Mouse (Mus musculus) R1 (cell line): ENCODE measurements around the gene Zfp689.
"Not testable (repeated sequence)": the region's sequence is repeated elsewhere in the genome, so short reads cannot be mapped to it uniquely, and the experiment has no call there.

Source experiments
- DNase-seq: peaks from one replicate; pipeline ENCODE4 v3.0.0-alpha.2; 2018; ENCODE audit warnings: low read depth, low spot score

Zfp689 gene

DNA sequence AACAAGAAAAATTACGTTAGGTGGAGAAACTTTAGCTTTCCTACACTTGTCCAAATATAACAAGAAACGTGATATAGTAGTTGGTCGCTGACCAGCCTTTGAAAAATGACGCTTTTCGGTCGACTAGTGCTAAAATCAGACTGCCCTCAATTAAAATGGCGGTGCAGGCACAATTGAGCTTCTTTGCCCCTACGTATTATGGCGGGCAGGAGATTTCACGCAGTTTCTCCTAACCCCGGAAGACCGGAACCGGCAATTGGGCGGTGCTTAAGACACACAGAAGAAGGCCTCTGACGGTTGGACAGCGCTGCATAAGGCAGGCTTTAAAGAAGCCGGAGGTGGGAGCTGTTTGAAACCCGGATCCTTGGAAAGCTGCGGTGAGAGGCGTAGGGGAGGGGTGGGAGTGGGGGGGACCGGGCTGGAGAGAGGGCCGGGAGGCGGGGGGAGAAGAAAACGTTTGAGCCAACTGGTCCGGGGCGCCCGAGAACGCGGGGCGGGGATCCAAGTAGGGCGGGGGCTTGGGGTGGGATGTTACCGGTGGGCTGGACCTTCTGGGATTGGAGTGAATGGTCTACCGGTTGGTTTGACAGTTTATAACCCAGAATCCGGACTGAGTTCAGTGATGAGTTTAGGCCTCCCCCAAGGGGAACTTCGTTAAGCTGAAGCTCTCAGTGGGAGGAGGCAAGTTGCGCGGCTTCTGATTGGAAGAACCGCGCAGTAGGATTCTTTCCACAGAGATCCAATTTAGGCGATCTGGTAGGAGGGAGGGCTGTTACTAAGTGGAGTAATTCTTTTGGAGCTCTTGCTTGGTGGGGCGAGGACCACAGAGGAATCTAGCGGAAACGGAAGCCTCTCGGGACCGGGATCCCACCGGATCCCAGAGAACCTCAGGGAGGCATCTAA lies 22.0 kb upstream of the Zfp689 start:
- peak; percentile 99 for DNase-seq

GRCm38 (mm10) chr7:127470011-127470715 lies 21.2 kb upstream of the Zfp689 start:
- no peak for DNase-seq

DNA sequence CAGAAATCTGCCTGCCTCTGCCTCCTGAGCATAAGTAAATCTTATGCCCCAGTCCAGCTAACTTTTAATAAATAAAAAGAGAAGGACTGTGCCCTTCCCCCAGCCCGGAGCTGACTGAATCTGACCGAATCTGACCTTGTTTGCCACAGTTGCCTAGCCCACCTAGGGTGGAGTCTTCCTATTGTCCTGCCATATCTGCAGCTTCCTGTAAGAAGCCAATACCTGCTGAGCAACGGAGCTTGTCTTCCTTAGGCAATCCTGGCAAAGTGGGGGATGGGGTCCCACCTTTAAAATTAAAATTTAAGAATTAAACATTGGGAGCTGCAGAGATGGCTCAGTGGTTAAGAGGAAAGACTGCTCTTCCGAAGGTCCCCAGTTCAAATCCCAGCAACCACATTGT lies 17.6 kb upstream of the Zfp689 start:
- DNase-seq: peak; percentile 98

- peak; percentile 58 for DNase-seq
These were observed 16.7 kb upstream of the Zfp689 start for GRCm38 (mm10) chr7:127465670-127466069.

GRCm38 (mm10) chr7:127465191-127465590 lies 16.2 kb upstream of the Zfp689 start:
- peak; percentile 96 for DNase-seq

GRCm38 (mm10) chr7:127459311-127459710 lies 10.4 kb upstream of the Zfp689 start, which contains the start of gene Prr14:
Gene Prr14, plus strand, starts transcription at chr7:127459611.
- DNase-seq: not testable (repeated sequence)

- DNase-seq: peak; percentile 98
These were observed 9.6 kb upstream of the Zfp689 start for GRCm38 (mm10) chr7:127458371-127459122.

- DNase-seq: peak; percentile 90
These were observed 5.9 kb upstream of the Zfp689 start for GRCm38 (mm10) chr7:127454905-127455304.

DNA sequence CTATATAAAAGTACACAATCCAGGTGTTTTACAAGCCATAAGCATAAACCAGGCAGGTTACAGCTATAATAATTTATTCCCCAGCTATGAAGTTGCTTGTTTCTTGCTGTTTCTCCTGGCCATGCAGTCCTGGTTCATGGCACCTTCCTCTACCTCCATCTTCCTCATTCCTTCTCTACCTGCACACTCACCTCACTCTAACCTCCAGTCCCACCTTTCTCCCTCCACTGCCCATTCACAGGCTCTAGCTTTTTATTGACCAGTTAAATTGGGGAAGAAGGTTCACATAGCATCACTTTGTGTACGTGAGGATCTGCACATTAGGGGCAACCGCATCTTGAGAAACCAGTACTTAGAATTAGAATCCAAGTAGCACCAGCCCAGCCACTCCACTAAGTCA lies 4.1 kb upstream of the Zfp689 start:
- no peak for DNase-seq

- DNase-seq: no peak
These were observed 1.0 kb upstream of the Zfp689 start for GRCm38 (mm10) chr7:127449966-127450365.

- DNase-seq: no peak
These were observed 5.0 kb downstream of the Zfp689 start for GRCm38 (mm10) chr7:127443976-127444375.

GRCm38 (mm10) chr7:127437724-127438123 lies 11.2 kb downstream of the Zfp689 start:
- DNase-seq: peak; percentile 71

- DNase-seq: no peak
These were observed 13.8 kb downstream of the Zfp689 start for GRCm38 (mm10) chr7:127435206-127435605.

DNA sequence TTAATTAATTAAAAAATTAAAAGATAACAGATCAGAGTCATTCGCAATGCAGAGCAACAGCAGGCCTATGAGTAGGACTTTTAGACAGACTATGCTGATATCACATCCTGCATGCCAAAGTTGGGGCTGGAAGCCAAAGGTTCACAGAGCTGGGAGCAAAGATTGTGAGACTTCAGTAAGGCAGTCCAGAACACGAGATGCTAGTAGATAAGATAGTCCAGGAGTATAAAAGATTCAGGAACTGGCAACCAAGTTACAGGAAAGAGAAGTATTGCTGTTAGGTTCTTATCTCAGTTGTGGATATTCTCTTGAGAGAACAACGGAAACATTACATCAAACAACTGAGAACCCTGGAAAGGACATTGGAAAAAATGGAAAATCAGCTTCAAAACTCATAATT lies 22.6 kb downstream of the Zfp689 start:
- no peak for DNase-seq

DNA sequence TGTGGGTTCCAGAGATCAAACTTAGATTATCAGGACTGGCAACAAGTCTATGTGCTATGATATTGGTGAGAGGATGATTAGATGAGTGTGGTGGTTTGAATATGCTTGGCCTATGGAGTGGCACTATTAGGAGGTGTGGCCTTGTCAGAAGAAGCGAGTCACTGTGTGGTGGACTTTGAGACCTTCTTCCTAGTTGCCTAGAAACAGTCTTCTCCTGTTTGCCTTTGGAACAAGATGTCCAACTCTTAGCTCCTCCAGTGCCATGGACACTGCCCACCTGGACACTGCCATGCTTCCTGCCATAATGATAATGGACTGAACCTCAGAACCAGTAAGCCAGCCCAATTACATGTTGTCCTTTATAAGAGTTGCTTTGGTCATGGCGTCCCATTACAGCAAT lies 23.0 kb downstream of the Zfp689 start:
- DNase-seq: no peak

DNA sequence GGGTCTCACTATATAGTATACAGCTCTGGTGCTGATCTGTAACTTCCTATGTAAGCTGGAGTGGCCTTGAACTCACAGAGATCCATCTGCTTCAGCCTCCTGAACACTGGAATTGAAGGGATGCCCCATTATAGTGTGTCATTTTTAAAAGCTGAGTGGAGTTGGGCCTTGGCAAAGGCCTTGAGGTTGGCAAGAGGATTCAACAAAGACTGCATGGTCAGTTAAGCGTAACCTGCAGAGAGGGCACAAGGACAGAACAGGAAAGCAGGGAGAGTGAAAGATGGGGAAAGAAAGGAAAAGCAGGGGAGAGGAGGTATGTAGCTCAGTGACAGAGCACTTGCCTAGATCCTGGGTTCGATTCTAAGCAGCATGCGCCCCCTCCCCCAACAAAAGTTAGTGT lies 23.7 kb downstream of the Zfp689 start:
- no peak for DNase-seq

DNA sequence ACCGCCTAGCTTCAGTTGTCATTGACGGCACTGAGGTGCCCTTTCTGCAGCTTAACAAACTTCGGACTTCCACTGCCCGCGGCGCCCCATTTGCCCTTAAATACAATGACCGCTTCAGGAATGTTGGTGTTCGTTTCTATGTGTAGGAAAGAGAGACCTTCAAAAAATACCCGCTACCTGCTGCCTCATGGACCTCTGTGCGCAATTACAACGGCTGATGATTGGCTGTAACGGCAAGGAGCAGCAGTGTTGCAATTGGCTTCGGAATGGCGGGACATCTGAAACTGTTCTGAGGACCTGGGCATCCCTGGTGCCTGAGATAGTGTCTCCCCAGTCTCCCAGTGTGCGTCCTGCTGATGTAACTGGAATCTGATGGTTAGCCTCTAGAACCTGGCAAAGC lies 26.7 kb downstream of the Zfp689 start:
- no peak for DNase-seq

GRCm38 (mm10) chr7:127421388-127422191 lies 27.4 kb downstream of the Zfp689 start, which contains the start of gene Zfp688:
Gene Zfp688, minus strand, starts transcription at chr7:127422068.
- peak; percentile 93 for DNase-seq

- no peak for DNase-seq
These were observed 37.5 kb downstream of the Zfp689 start for GRCm38 (mm10) chr7:127411418-127411817.

DNA sequence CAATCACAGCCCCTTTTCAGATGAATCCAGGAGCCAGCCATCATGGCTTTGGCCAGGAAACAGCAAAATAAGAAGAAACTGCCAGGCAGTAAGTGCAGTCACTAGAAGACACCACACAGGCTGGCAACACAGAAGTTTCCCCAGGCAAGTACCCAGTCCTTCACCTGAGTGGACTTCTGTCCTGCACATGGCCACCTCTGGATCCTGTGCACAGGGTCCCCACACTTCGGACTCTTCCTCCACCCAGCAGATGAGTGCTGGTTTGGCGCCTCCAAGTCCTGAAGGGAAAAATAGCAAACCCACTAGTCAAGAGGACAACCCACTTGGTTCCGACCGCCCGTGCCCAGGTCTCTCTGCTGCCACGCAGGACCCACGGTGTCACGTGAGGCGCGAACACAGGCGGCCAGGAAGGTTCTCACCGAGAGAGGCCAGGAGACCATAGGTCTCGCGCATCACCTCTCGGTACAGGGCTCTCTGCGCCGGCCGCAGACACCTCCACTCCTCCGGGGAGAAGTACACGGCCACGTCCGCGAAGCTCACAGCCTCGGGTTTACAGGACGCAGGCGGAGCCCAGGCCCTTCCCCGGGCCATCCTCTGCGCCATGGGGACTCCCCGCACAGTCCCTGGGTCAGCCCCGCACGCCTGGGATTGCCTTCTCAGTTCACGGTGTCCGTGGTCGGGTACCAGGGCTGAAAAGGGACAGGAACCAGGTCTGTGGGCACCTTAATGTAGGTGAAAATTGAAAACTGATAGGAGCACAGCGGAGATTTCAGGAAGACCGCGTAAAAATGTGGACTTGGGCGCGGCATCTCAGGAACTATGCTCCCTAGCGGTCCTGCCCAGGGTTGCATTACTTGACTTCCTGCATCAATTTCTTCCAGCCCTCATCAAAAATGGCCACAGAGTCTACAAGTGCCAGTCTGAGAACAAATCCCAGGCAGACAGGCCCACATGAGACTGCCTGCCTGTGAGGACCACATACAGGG lies 42.7 kb downstream of the Zfp689 start, which contains the start of gene Zfp764:
Zfp764 (minus strand) TSS at position 821 of the 986 bp plus-strand sequence.
- DNase-seq: peak; percentile 93
